Mouse (Mus musculus) heart, postnatal 0 days (tissue): ENCODE data around the gene Vezt.

Source experiments
- CTCF ChIP-seq: IDR thresholded peaks from 2 replicates; pipeline ENCODE4 v1.5.1; 2016; ENCODE audit warnings: antibody characterized with exemption, control low read depth, low read depth
- EP300 ChIP-seq: IDR thresholded peaks from 2 replicates; pipeline ENCODE4 v1.6.1; 2016; ENCODE audit warnings: antibody characterized with exemption, low read depth

- TF ChIP-seq CTCF (no peak), EP300 (no peak)
These were observed 41.5 kb downstream of the Vezt start for GRCm38 (mm10) chr10:93994136-93994535.
